Mouse (Mus musculus) mesoderm, embryonic 11.5 days (tissue): ENCODE results near the gene Arhgef12.

Source experiments
- DNase-seq: peaks from one replicate; pipeline ENCODE4 v3.0.0-alpha.2; 2012; ENCODE audit warnings: low read depth, low spot score

The Arhgef12 gene

DNA sequence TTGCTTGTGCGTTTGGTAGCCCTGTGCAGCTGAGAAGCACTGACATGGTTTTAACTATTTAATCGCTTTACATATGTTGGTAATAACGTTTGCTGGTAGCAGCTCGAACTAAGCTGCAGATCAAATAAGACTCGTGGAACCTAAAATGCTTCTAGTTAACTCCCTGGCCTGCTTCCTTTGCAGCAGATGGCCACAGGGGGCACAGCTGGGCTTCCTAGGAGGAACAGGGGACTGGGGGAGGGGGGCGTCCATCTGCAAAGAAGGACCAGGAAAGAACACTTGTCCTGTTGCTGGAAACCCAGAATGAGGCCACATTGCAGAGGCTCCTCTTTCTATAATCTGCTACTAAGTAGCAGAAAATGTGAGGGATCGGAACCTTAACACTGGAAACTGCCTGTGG is 186.8 kb downstream of the Arhgef12 start:
- DNase-seq, result no peak

- DNase-seq, result no peak
Measured at GRCm38 (mm10) chr9:42917911-42918310, 189.1 kb downstream of the Arhgef12 start.
